Mouse (Mus musculus) gastrocnemius, postnatal 14 days (tissue): ENCODE data around the gene Adk. TPM values are rescaled to one million over a fixed set of nuclear protein-coding genes. Genes with fewer than 3 reads are reported as not detected.

ENCODE experiments used
- DNase-seq: peaks from one replicate; pipeline ENCODE4 v3.0.0; 2021; ENCODE audit warnings: mixed read lengths
- intact Hi-C: fragments of 180-260 bp; cut with DNase I; formaldehyde crosslinking; loops from one replicate; pipeline ENCODE4 v1.15.1; 2025; ENCODE audit warnings: low total_unique reads
- total RNA-seq, 2 experiments: library from RNA; stranded (reverse); gene quantifications; 2 replicates each; pipeline ENCODE4 v1.2.3; 2021

Gene Adk
- total RNA-seq, 2 experiments from 2014 or later, result 93.8 to 101 TPM

- intact Hi-C loops, result no loop called here
Observed at GRCm38 (mm10) chr14:21221574-21222138, 169.3 kb downstream of the Adk start.

GRCm38 (mm10) chr14:21222206-21222605 lies 169.8 kb downstream of the Adk start:
- no peak for DNase-seq
- intact Hi-C loops, result no loop called here

More at GRCm38 (mm10) chr14:21221574-21222138, 169.3 kb downstream of the Adk start:
- no peak for DNase-seq

GRCm38 (mm10) chr14:21223456-21223855 lies 171.1 kb downstream of the Adk start:
- intact Hi-C loops, result no loop called here
- DNase-seq, result no peak

- no peak for DNase-seq
- intact Hi-C loops, result no loop called here
Observed at GRCm38 (mm10) chr14:21223971-21224635, 171.7 kb downstream of the Adk start.

- intact Hi-C loops, result no loop called here
- no peak for DNase-seq
Observed at GRCm38 (mm10) chr14:21237051-21237450, 184.7 kb downstream of the Adk start.

- intact Hi-C loops, result no loop called here
- DNase-seq, result no peak
Observed at GRCm38 (mm10) chr14:21241105-21241504, 188.7 kb downstream of the Adk start.

- intact Hi-C loops, result no loop called here
Observed at GRCm38 (mm10) chr14:21251386-21251785, 199.0 kb downstream of the Adk start.

GRCm38 (mm10) chr14:21252326-21252886 lies 200.0 kb downstream of the Adk start:
- DNase-seq, result no peak
- intact Hi-C loops, result no loop called here

More at GRCm38 (mm10) chr14:21251386-21251785, 199.0 kb downstream of the Adk start:
- no peak for DNase-seq

GRCm38 (mm10) chr14:21253321-21253992 lies 201.1 kb downstream of the Adk start:
- no peak for DNase-seq
- intact Hi-C loops, result no loop called here

GRCm38 (mm10) chr14:21253993-21254339 lies 201.6 kb downstream of the Adk start:
- intact Hi-C loops, result no loop called here
- DNase-seq, result no peak

GRCm38 (mm10) chr14:21268229-21268628 lies 215.9 kb downstream of the Adk start:
- intact Hi-C loops, result no loop called here
- no peak for DNase-seq

- intact Hi-C loops, result no loop called here
- no peak for DNase-seq
Observed at GRCm38 (mm10) chr14:21271472-21271871, 219.1 kb downstream of the Adk start.

- no peak for DNase-seq
- intact Hi-C loops, result no loop called here
Observed at GRCm38 (mm10) chr14:21275786-21276185, 223.4 kb downstream of the Adk start.

- intact Hi-C loops, result no loop called here
Observed at GRCm38 (mm10) chr14:21278290-21278689, 225.9 kb downstream of the Adk start.

GRCm38 (mm10) chr14:21278907-21279535 lies 226.6 kb downstream of the Adk start:
- intact Hi-C loops, result no loop called here
- no peak for DNase-seq

More at GRCm38 (mm10) chr14:21278290-21278689, 225.9 kb downstream of the Adk start:
- no peak for DNase-seq

GRCm38 (mm10) chr14:21280451-21280850 lies 228.1 kb downstream of the Adk start:
- no peak for DNase-seq
- intact Hi-C loops, result no loop called here

GRCm38 (mm10) chr14:21281506-21281905 lies 229.1 kb downstream of the Adk start:
- no peak for DNase-seq
- intact Hi-C loops, result no loop called here

- intact Hi-C loops, result no loop called here
- DNase-seq, result no peak
Observed at GRCm38 (mm10) chr14:21284116-21284515, 231.7 kb downstream of the Adk start.

- intact Hi-C loops, result no loop called here
- no peak for DNase-seq
Observed at GRCm38 (mm10) chr14:21284847-21285246, 232.5 kb downstream of the Adk start.

GRCm38 (mm10) chr14:21286274-21286673 lies 233.9 kb downstream of the Adk start:
- intact Hi-C loops, result no loop called here
- no peak for DNase-seq
